Mouse (Mus musculus): ENCODE measurements around the gene Agap2.

- TF ChIP-seq JUND (conservative IDR thresholded peaks at IDR 0.05; ENCODE audit: low read depth, low read length) (no peak), POLR2A (IDR thresholded peaks at IDR 0.05; ENCODE audit: low read depth, low read length) (no peak), EP300 (IDR thresholded peaks at IDR 0.05; ENCODE audit: low read length) (no peak), MAX (IDR thresholded peaks at IDR 0.05; ENCODE audit: low read length) (no peak), CTCF (conservative IDR thresholded peaks at IDR 0.05 in 1 of 2, IDR thresholded peaks at IDR 0.05 in 1 of 2; ENCODE audit: low read depth in 2 of 2, low read length in 2 of 2) (no peak), ELF1 (IDR thresholded peaks at IDR 0.05; ENCODE audit: low read depth, low read length) (no peak), USF2 (conservative IDR thresholded peaks at IDR 0.05; ENCODE audit: low read depth, low read length) (no peak), ZNF384 (IDR thresholded peaks at IDR 0.05; ENCODE audit: low read depth, low read length) (no peak)
These were observed 15.7 kb downstream of the Agap2 start for GRCm38 (mm10) chr10:127090560-127091411.

Data from CH12.LX (cell line).